Mouse (Mus musculus) lung, postnatal 4 days (tissue): ENCODE measurements at regions not wholly inside any gene's neighbourhood (a gene's known extent, or its start where the extent isn't known, plus 50 kb on each side); places are given as distances from the start of the nearest gene placed in this dataset.

Source experiments
- DNase-seq, 2 experiments: peaks; one replicate each; pipeline ENCODE4 v3.0.0; 2021

DNA sequence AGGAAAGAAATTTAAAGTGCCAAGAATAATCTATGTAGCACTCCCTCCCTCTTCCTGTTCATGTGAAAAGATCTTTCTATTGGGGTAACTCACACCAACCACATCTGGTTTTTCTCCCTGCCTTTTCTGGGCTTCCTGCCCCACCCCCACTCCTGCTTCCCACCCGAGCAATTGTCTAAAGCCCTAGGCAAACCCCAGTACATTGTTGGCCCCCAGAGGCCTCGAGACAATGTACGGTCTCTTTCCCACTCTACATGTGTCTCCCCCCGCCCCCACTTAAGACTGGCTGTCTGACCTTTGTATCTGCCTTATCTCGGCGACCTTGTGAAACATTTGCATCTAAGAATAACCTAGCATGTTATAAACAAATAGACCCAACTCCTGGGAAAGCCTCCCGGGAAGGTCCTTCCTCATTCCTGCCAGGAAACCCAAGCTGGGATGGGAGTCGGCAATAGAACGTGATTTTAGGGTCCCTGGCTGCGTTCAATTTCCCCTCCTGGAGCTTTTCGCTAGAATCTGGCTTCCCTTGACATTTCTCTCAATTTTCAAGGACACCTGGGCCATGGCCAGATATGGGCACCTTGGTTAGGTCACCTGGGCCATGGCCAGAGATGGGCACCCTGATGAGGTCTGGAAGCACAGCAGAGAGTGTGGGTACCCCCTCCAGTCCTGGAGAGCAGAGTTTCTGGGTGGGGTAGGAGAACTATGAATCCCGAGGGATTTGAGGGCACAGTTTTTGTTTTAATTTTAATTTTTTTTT is 97.9 kb upstream of the Map4k3 start:
- DNase-seq = peak; percentile 57 to 71

GRCm38 (mm10) chr17:80825518-80825901 is 97.2 kb upstream of the Map4k3 start:
- DNase-seq = peak; percentile 62 to 82

GRCm38 (mm10) chr17:80824826-80825517 is 96.7 kb upstream of the Map4k3 start:
- peak in 1 of 2 experiments; percentile 7 for DNase-seq

DNA sequence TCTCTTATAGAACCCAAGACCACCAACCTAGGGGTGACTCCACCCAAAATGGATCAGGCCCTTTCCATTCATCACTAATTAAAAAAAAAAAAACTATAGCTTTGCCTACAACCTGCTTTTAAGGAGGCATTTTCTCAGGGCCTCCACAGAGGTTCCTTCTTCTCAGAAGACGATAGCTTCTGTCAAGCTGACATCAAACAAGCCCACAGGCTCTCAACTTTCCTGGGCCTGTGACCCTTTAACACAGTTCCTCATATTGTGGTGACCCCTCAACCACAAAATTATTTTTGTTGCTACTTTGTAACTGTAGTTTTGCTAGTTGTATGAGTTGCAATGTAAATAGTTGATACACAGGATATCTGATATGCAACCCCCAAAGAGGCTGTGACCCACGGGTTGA is 96.0 kb upstream of the Map4k3 start:
- DNase-seq = no peak

DNA sequence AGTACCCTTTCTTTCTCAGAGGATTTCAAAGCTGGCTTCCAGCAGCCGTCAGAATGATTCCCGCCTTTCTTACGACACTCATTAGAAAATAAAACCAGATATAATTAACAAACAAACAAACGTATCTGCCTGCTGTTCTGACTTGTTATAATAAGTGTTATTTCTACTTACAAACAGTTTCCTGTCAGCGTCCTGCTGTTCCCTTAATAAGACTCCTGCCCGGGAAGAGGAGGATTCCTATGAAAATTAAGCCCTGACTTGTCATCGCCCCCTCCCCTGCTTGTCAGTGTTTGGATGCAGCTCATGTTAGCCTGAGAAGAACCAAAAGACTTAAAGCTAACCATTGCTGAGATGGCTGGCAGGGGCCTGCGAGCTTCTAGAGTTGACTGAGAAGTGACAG is 92.6 kb upstream of the Map4k3 start:
- no peak for DNase-seq

DNA sequence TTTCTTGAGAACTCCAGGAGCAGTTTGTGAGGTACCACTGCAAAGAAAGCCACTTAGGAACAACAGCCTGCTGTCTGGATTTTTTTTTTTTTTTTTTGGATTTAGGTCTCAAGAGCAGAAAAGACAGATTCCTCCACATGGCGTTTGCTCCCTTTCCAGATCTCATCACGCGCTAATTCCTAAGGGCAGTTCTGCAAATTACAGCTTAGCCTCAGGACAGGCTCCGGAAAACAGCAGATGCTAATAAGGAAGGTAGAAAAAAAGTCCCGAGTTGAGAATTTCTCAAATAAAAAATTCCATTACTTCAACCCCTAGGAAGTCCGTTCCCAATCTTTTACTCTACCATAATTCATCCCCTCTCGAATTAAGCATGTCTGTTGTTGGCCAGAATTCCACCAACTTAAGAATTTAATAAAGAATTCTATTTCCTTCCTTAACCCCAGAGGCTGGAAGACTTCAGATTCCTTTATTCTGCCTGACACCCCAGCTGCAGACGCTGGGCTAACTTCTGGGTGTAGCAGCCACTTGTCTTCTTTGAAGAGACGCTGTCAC is 90.3 kb upstream of the Map4k3 start:
- DNase-seq = no peak

GRCm38 (mm10) chr17:80815747-80816146 is 87.5 kb upstream of the Map4k3 start:
- peak in 1 of 2 experiments; percentile 43 for DNase-seq

GRCm38 (mm10) chr17:80813194-80813593 is 84.9 kb upstream of the Map4k3 start:
- no peak for DNase-seq

- DNase-seq = no peak
Observed at GRCm38 (mm10) chr17:80809275-80809674, 81.0 kb upstream of the Map4k3 start.

DNA sequence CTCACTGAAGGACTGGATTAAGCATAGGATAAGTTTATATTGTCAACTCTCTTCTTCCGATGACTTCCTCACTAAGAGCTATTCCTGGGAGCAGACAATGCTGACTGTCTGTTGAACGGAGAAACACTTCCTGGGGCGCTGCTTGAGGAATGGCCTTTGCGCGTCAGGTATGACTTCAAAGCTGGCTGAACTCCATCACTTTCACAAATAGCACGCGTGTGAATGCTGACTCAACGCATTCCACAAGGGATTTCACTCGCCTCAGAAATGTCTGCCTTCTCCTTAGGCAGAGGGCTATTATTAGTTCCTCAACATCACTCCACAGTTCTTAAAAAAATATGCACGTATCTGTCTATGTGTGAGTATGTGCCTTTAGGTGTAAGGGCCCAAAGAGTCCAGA is 79.8 kb upstream of the Map4k3 start:
- DNase-seq = peak in 1 of 2 experiments; percentile 30

- DNase-seq = peak; percentile 58 to 74
Observed at GRCm38 (mm10) chr17:80803361-80803915, 75.2 kb upstream of the Map4k3 start.

DNA sequence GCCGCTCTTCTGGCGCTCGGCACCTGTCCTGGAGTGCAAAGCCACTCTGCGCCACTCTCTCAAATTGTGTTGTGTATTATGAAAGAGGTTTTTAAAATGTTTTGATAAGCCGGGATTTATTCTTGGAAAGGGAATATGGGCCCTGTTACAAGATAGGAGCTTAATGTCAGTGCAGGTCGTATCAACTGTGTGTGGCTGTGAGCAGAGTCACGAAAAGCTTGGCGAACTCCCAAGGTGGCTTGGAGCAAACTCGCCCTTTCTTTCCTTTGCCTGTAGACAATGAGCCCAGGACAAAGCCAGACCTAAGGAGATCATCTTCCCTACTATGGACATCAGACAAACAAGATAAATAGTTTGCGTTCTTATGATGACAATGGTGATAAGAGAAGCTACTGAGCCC is 74.3 kb upstream of the Map4k3 start:
- DNase-seq = peak; percentile 64 to 79

DNA sequence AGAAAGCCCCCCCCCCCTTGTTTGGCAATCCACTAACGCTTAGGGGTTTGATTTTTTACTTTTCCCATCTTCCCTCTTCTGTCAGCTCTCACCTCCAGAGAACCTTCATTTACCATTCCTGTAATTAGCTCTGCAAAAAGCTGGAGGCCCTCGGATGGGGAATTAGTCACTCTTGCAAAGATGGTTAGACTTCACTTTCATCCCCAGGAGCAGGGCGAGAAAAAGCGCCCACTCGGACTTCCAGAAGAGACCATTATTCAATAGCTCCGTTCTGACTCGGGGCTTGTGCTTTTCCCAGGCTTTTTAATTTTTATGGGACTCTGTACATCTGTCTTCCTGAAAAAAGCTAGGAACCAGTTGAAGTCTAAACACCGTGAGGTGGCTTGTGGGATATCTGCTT is 73.7 kb upstream of the Map4k3 start:
- peak in 1 of 2 experiments; percentile 8 for DNase-seq

DNA sequence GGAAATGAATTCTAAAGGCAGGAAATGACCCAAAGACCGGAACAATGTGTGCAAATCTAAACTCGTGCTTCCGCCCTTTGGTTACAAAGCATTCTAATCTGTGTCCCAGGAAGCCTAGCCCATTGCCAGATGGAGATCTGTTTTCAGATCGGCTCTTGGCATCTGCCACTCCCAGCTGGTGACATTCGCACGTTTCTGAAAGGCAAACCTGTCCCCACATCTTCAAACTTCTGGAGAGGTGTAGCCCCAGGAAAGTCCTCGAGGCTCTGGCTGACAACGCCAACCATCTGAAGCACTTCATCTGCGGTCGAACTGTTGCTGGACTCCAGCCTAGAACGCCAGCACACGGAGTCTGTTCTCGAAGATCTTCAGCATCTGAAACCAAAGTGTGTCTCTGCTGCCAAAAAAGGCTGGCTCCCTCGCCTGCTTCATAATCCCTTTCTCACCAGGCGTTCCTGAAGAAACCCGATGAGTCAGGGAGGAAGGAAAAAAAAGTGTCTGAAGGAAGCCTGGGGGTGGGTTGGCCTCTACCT is 73.2 kb upstream of the Map4k3 start:
- DNase-seq = peak; percentile 76 to 89

DNA sequence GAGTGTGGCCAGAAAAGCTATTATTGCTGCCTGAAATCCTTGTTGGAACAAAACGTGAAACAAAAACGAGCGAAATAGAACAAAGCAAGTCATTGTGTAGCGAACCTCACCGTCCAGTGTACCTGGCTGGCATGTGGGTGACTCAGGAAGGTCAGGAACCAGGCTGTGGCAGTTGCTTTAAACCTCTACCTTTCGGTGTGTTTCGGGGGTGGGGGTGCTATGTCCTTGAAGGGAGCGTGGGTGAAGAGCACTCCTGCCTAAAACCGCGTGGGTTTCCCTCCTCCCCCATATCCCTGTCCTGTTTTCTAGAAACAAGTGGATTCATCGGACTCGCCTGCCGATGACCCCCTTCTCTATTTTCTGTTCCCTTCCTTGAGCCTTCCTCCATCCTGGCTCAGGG is 72.6 kb upstream of the Map4k3 start:
- DNase-seq = peak in 1 of 2 experiments; percentile 15

- DNase-seq = peak in 1 of 2 experiments; percentile 6
Observed at GRCm38 (mm10) chr17:80800454-80800853, 72.2 kb upstream of the Map4k3 start.

- no peak for DNase-seq
Observed at GRCm38 (mm10) chr17:80799061-80799460, 70.8 kb upstream of the Map4k3 start.

GRCm38 (mm10) chr17:80798281-80798980 is 70.1 kb upstream of the Map4k3 start:
- no peak for DNase-seq

GRCm38 (mm10) chr17:80796790-80797189 is 68.5 kb upstream of the Map4k3 start:
- DNase-seq = no peak

GRCm38 (mm10) chr17:80796386-80796785 is 68.1 kb upstream of the Map4k3 start:
- no peak for DNase-seq

GRCm38 (mm10) chr17:80795453-80796105 is 67.3 kb upstream of the Map4k3 start:
- DNase-seq = peak in 1 of 2 experiments; percentile 22

DNA sequence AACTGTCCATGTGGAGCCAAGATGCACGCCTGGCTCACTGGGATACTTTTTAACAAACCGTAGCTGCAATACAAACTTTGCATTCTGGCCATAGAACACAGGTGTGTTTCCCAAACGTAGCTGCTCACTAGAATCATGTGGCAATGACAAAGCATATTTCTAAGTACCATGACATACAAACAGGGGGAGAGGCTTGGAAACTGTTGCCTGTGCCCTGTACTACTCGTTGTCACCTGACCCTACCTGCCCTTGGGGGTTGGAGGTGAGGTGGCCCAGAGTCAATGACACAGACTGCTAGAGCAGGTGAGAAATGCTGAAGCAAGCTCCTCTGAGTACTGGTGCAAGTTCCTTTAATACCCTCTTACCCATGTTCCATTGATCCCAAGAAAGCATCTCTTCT is 64.3 kb upstream of the Map4k3 start:
- no peak for DNase-seq
